Mouse (Mus musculus) 3T3-L1 (cell line): ENCODE data around the gene Palm2.

Experiments
- DNase-seq: peaks from one replicate; pipeline ENCODE4 v3.0.0-alpha.2; 2015; ENCODE audit warnings: low read depth, low spot score

Palm2 gene

GRCm38 (mm10) chr4:57703574-57704470, 269.8 kb downstream of the Palm2 start:
- no peak for DNase-seq

GRCm38 (mm10) chr4:57704575-57704974, 270.5 kb downstream of the Palm2 start:
- no peak for DNase-seq

GRCm38 (mm10) chr4:57715849-57716248, 281.8 kb downstream of the Palm2 start:
- DNase-seq = no peak

GRCm38 (mm10) chr4:57716735-57717134, 282.7 kb downstream of the Palm2 start:
- no peak for DNase-seq

GRCm38 (mm10) chr4:57717354-57717753, 283.3 kb downstream of the Palm2 start, which contains the start of gene Akap2:
Akap2 (plus strand) TSS chr4:57717657.
- no peak for DNase-seq

GRCm38 (mm10) chr4:57719370-57719769, 285.3 kb downstream of the Palm2 start:
- DNase-seq = no peak

- DNase-seq = no peak
Observed at GRCm38 (mm10) chr4:57720869-57721361, 286.9 kb downstream of the Palm2 start.

- no peak for DNase-seq
Observed at GRCm38 (mm10) chr4:57722296-57722695, 288.2 kb downstream of the Palm2 start.

GRCm38 (mm10) chr4:57723659-57724058, 289.6 kb downstream of the Palm2 start:
- DNase-seq = no peak

- no peak for DNase-seq
Observed at GRCm38 (mm10) chr4:57725569-57725968, 291.5 kb downstream of the Palm2 start.

- no peak for DNase-seq
Observed at GRCm38 (mm10) chr4:57728611-57729183, 294.6 kb downstream of the Palm2 start.

- DNase-seq = no peak
Observed at GRCm38 (mm10) chr4:57730047-57730446, 296.0 kb downstream of the Palm2 start.

GRCm38 (mm10) chr4:57730801-57731598, 297.0 kb downstream of the Palm2 start:
- DNase-seq = peak; percentile 58

- DNase-seq = no peak
Observed at GRCm38 (mm10) chr4:57732351-57732750, 298.3 kb downstream of the Palm2 start.

- no peak for DNase-seq
Observed at GRCm38 (mm10) chr4:57733445-57733844, 299.4 kb downstream of the Palm2 start.

- peak; percentile 99 for DNase-seq
Observed at GRCm38 (mm10) chr4:57735426-57735825, 301.4 kb downstream of the Palm2 start.

GRCm38 (mm10) chr4:57738856-57739552, 305.0 kb downstream of the Palm2 start:
- DNase-seq = no peak

- no peak for DNase-seq
Observed at GRCm38 (mm10) chr4:57743325-57743929, 309.4 kb downstream of the Palm2 start.

- DNase-seq = no peak
Observed at GRCm38 (mm10) chr4:57750651-57751050, 316.6 kb downstream of the Palm2 start.

- DNase-seq = no peak
Observed at GRCm38 (mm10) chr4:57751054-57751453, 317.0 kb downstream of the Palm2 start.

GRCm38 (mm10) chr4:57751566-57751965, 317.5 kb downstream of the Palm2 start:
- DNase-seq = no peak
